Mouse (Mus musculus): ENCODE data around the gene Pla2g5. TPM values are rescaled to one million over a fixed set of nuclear protein-coding genes. Genes with fewer than 3 reads are reported as not detected.

The Pla2g5 gene
- 1.9 TPM in 1 of 2 replicates, not detected in the other for polyA plus RNA-seq (2021; fragmentation: Nextera tagmentation)
- long read RNA-seq, experiment 1: 0 reads
- long read RNA-seq, experiment 2, transcript Pla2g5-203 (5 exons, 1,976 nt): major isoform, 5 of 6 reads
- long read RNA-seq, experiment 2, partial matches to known transcripts: 0 of 6 reads
- long read RNA-seq, experiment 2, other reads (novel, unspliced or antisense): 1 of 6 reads

GRCm38 (mm10) chr4:138863344-138863998 is at the start of gene Pla2g5:
TSS of gene Pla2g5 (minus strand) at chr4:138863482.

GRCm38 (mm10) chr4:138877731-138878130 is 14.4 kb upstream of the Pla2g5 start, which contains the start of gene Pla2g2e:
TSS of gene Pla2g2e (plus strand) at chr4:138877942.

DNA sequence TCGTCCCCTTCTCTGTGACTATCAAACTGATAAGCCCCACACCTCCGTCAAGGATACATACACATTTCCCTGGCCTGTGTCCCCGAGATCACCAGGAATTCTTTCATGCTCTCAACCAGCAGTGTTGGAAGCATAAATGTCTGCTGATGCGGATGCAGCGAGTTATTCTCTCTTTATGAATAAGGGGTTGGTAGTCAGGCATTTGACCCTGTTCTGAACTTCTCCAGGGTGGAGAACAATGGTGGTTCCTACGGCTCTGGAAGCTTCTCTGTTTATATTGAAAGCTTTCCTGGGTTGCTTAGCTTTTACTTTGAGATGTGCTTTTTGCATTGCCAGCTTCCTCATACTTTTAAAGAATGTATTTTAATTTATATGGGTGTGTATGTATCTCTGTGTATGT is 10.6 kb upstream of the Pla2g5 start, which contains the start of gene Gm13030:
Gm13030 (minus strand) TSS at position 101 of the 400 bp plus-strand sequence.

GRCm38 (mm10) chr4:138775435-138775834 is 87.8 kb downstream of the Pla2g5 start, which contains the start of gene Pla2g2d:
TSS of gene Pla2g2d (plus strand) at chr4:138775735.

DNA sequence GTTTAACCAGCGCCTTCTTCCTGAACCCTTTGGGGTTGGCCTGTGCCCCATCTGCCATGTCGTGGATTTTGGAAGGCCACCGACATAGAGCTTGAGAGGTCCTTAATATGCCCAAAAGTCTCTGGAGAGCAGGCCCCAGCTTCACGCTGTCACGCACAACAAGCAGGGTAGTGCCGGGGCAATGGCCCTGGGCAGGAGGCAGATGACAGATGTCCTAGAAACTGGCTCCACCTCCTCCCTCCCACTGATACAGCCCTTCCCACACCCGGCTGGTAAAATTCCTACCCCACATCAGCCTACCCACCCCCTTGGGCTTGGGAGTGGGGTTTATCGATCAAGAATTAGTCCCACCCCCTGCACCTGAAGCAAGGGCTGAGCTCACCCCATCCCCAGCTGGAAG is 105.9 kb downstream of the Pla2g5 start, which contains the start of gene Pla2g2f:
Pla2g2f (minus strand) TSS at position 211 of the 400 bp plus-strand sequence.

Other genes with a start within 250 kb of the Pla2g5 start
- gene Vwa5b1, start 227.6 kb downstream of the Pla2g5 start, polyA plus RNA-seq (2021; fragmentation: Nextera tagmentation): 2.0 and 3.8 TPM in 2 replicates
- 0.30 and 0.31 TPM in 2 replicates for gene Pla2g2c, start 138.7 kb downstream of the Pla2g5 start, polyA plus RNA-seq (2021; fragmentation: Nextera tagmentation)
- 1.3 and 2.8 TPM in 2 replicates for gene Ubxn10, start 126.3 kb downstream of the Pla2g5 start, polyA plus RNA-seq (2021; fragmentation: Nextera tagmentation)
- gene Pla2g2f, start 105.9 kb downstream of the Pla2g5 start, polyA plus RNA-seq (2021; fragmentation: Nextera tagmentation): 0.78 and 0.90 TPM in 2 replicates
- gene Pla2g2d, start 87.7 kb downstream of the Pla2g5 start, polyA plus RNA-seq (2021; fragmentation: Nextera tagmentation): 0.30 and 0.74 TPM in 2 replicates
- gene Gm13030, start 10.5 kb upstream of the Pla2g5 start, polyA plus RNA-seq (2021; fragmentation: Nextera tagmentation): not detected in 2 replicates
- gene Pla2g2e, start 14.5 kb upstream of the Pla2g5 start, polyA plus RNA-seq (2021; fragmentation: Nextera tagmentation): not detected in 2 replicates
- 1.5 and 2.2 TPM in 2 replicates for gene Otud3, start 50.5 kb upstream of the Pla2g5 start, polyA plus RNA-seq (2021; fragmentation: Nextera tagmentation)
- not detected in 2 replicates for gene Rnf186, start 103.6 kb upstream of the Pla2g5 start, polyA plus RNA-seq (2021; fragmentation: Nextera tagmentation)
- gene Tmco4, start 109.4 kb upstream of the Pla2g5 start, polyA plus RNA-seq (2021; fragmentation: Nextera tagmentation): 1.4 and 3.3 TPM in 2 replicates
- gene Htr6, start 212.1 kb upstream of the Pla2g5 start, polyA plus RNA-seq (2021; fragmentation: Nextera tagmentation): 2.2 and 3.5 TPM in 2 replicates
- gene Nbl1, start 229.5 kb upstream of the Pla2g5 start, polyA plus RNA-seq (2021; fragmentation: Nextera tagmentation): 51.3 and 62.1 TPM in 2 replicates